Mouse (Mus musculus): ENCODE results near the gene Txndc17. TPM values are rescaled to one million over a fixed set of nuclear protein-coding genes. Genes with fewer than 3 reads are reported as not detected.
"Not testable (repeated sequence)": the region's sequence is repeated elsewhere in the genome, so short reads cannot be mapped to it uniquely, and the experiment has no call there.

Txndc17 gene
- polyA plus RNA-seq (2012; rRNA removed) = 40.3 and 86.5 TPM in 2 replicates

GRCm38 (mm10) chr11:72207204-72207833, at the start of gene Txndc17, which contains the start of gene 4933427D14Rik:
Gene Txndc17 (plus strand): TSS chr11:72207547.
Gene 4933427D14Rik (minus strand): TSS chr11:72207459.
- TF ChIP-seq CTCF (IDR thresholded peaks at IDR 0.05; ENCODE audit: extremely low read depth, insufficient read length, insufficient replicate concordance, low read depth, low read length) (no peak), POLR2A (IDR thresholded peaks at IDR 0.05; ENCODE audit: low read depth, low read length) (peak; percentile 29; the same call in 1 of the 2 replicates)

GRCm38 (mm10) chr11:72163198-72163597, 44.1 kb upstream of the Txndc17 start:
- peaks cover 31% of the 10 kb centered on the region for H3K36me3 ChIP-seq (ENCODE audit: control insufficient read depth, insufficient read depth, low read length)
- H3K27ac ChIP-seq (ENCODE audit: insufficient read depth, low read depth, low read length) = no peak overlapping the region
- H3K4me3 ChIP-seq (ENCODE audit: low read depth, low read length) = no peak overlapping the region
- 91% methylated on average over 2 of the region's 2 CpGs for WGBS
- TF ChIP-seq POLR2A (IDR thresholded peaks at IDR 0.05; ENCODE audit: low read depth, low read length) = no peak
- TF ChIP-seq CTCF (IDR thresholded peaks at IDR 0.05; ENCODE audit: extremely low read depth, insufficient read length, insufficient replicate concordance, low read depth, low read length) = no peak
- H3K4me1 ChIP-seq (ENCODE audit: control insufficient read depth, insufficient read depth, insufficient read length, low read length) = no peaks in the 10 kb centered on the region
- no peaks in the 10 kb centered on the region for H3K27me3 ChIP-seq (ENCODE audit: control insufficient read depth, insufficient read depth, low read length)

More at GRCm38 (mm10) chr11:72207204-72207833, at the start of gene Txndc17, which contains the start of gene 4933427D14Rik:
- WGBS = under 1% methylated on average over 42 of the region's 42 CpGs
- H3K27ac ChIP-seq (ENCODE audit: insufficient read depth, low read depth, low read length) = peak within 1 kb of the TSS; percentile 92
- H3K36me3 ChIP-seq (ENCODE audit: control insufficient read depth, insufficient read depth, low read length) = peaks cover 16% of the 10 kb centered on the region
- peaks cover 7% of the 10 kb centered on the region; the same call in 1 of the 2 replicates for H3K4me1 ChIP-seq (ENCODE audit: control insufficient read depth, insufficient read depth, insufficient read length, low read length)
- H3K27me3 ChIP-seq (ENCODE audit: control insufficient read depth, insufficient read depth, low read length) = no peaks in the 10 kb centered on the region
- H3K4me3 ChIP-seq (ENCODE audit: low read depth, low read length) = peak within 1 kb of the TSS; percentile 91

GRCm38 (mm10) chr11:72169871-72170270, 37.5 kb upstream of the Txndc17 start:
- TF ChIP-seq CTCF (IDR thresholded peaks at IDR 0.05; ENCODE audit: extremely low read depth, insufficient read length, insufficient replicate concordance, low read depth, low read length) = no peak
- no peak for TF ChIP-seq POLR2A (IDR thresholded peaks at IDR 0.05; ENCODE audit: low read depth, low read length)
- 81% methylated on average over 4 of the region's 4 CpGs for WGBS
- Histone ChIP-seq H3K27me3 (ENCODE audit: control insufficient read depth, insufficient read depth, low read length) (no peaks in the 10 kb centered on the region), H3K4me3 (ENCODE audit: low read depth, low read length) (no peak overlapping the region), H3K36me3 (ENCODE audit: control insufficient read depth, insufficient read depth, low read length) (peaks cover 30% of the 10 kb centered on the region), H3K27ac (ENCODE audit: insufficient read depth, low read depth, low read length) (no peak overlapping the region), H3K4me1 (ENCODE audit: control insufficient read depth, insufficient read depth, insufficient read length, low read length) (no peaks in the 10 kb centered on the region)

GRCm38 (mm10) chr11:72171906-72172305, 35.4 kb upstream of the Txndc17 start:
- H3K4me3 ChIP-seq (ENCODE audit: low read depth, low read length); H3K27me3 ChIP-seq (ENCODE audit: control insufficient read depth, insufficient read depth, low read length); H3K27ac ChIP-seq (ENCODE audit: insufficient read depth, low read depth, low read length); H3K4me1 ChIP-seq (ENCODE audit: control insufficient read depth, insufficient read depth, insufficient read length, low read length): not testable (repeated sequence)
- peaks cover 27% of the 10 kb centered on the region for H3K36me3 ChIP-seq (ENCODE audit: control insufficient read depth, insufficient read depth, low read length)
- WGBS = 79% methylated on average over 4 of the region's 4 CpGs

- WGBS = 96% methylated on average over 5 of the region's 5 CpGs
- Histone ChIP-seq H3K27me3 (ENCODE audit: control insufficient read depth, insufficient read depth, low read length) (no peaks in the 10 kb centered on the region), H3K4me3 (ENCODE audit: low read depth, low read length) (no peak overlapping the region), H3K4me1 (ENCODE audit: control insufficient read depth, insufficient read depth, insufficient read length, low read length) (no peaks in the 10 kb centered on the region), H3K36me3 (ENCODE audit: control insufficient read depth, insufficient read depth, low read length) (peaks cover 32% of the 10 kb centered on the region), H3K27ac (ENCODE audit: insufficient read depth, low read depth, low read length) (no peak overlapping the region)
- no peak for TF ChIP-seq POLR2A (IDR thresholded peaks at IDR 0.05; ENCODE audit: low read depth, low read length)
- no peak for TF ChIP-seq CTCF (IDR thresholded peaks at IDR 0.05; ENCODE audit: extremely low read depth, insufficient read length, insufficient replicate concordance, low read depth, low read length)
These were observed 33.8 kb upstream of the Txndc17 start for GRCm38 (mm10) chr11:72173506-72173905.

GRCm38 (mm10) chr11:72174721-72175120, 32.6 kb upstream of the Txndc17 start:
- peaks cover 32% of the 10 kb centered on the region for H3K36me3 ChIP-seq (ENCODE audit: control insufficient read depth, insufficient read depth, low read length)
- no peaks in the 10 kb centered on the region for H3K4me1 ChIP-seq (ENCODE audit: control insufficient read depth, insufficient read depth, insufficient read length, low read length)
- 93% methylated on average over 6 of the region's 6 CpGs for WGBS
- no peak overlapping the region for H3K27ac ChIP-seq (ENCODE audit: insufficient read depth, low read depth, low read length)
- TF ChIP-seq POLR2A (IDR thresholded peaks at IDR 0.05; ENCODE audit: low read depth, low read length) (no peak), CTCF (IDR thresholded peaks at IDR 0.05; ENCODE audit: extremely low read depth, insufficient read length, insufficient replicate concordance, low read depth, low read length) (no peak)
- no peaks in the 10 kb centered on the region for H3K27me3 ChIP-seq (ENCODE audit: control insufficient read depth, insufficient read depth, low read length)
- no peak overlapping the region for H3K4me3 ChIP-seq (ENCODE audit: low read depth, low read length)

GRCm38 (mm10) chr11:72175966-72176365, 31.4 kb upstream of the Txndc17 start:
- Histone ChIP-seq H3K27ac (ENCODE audit: insufficient read depth, low read depth, low read length) (no peak overlapping the region), H3K4me3 (ENCODE audit: low read depth, low read length) (no peak overlapping the region), H3K27me3 (ENCODE audit: control insufficient read depth, insufficient read depth, low read length) (no peaks in the 10 kb centered on the region), H3K4me1 (ENCODE audit: control insufficient read depth, insufficient read depth, insufficient read length, low read length) (no peaks in the 10 kb centered on the region), H3K36me3 (ENCODE audit: control insufficient read depth, insufficient read depth, low read length) (peaks cover 33% of the 10 kb centered on the region)
- no peak for TF ChIP-seq CTCF (IDR thresholded peaks at IDR 0.05; ENCODE audit: extremely low read depth, insufficient read length, insufficient replicate concordance, low read depth, low read length)
- no peak for TF ChIP-seq POLR2A (IDR thresholded peaks at IDR 0.05; ENCODE audit: low read depth, low read length)
- WGBS = 93% methylated on average over 5 of the region's 5 CpGs
